Mouse (Mus musculus): ENCODE results near the gene Edil3. TPM values are rescaled to one million over a fixed set of nuclear protein-coding genes. Genes with fewer than 3 reads are reported as not detected.

The Edil3 gene
- 3.1 and 5.9 TPM in 2 replicates for polyA plus RNA-seq (2016; fragmentation: Nextera tagmentation; extraction: Ambion mirVana)

DNA sequence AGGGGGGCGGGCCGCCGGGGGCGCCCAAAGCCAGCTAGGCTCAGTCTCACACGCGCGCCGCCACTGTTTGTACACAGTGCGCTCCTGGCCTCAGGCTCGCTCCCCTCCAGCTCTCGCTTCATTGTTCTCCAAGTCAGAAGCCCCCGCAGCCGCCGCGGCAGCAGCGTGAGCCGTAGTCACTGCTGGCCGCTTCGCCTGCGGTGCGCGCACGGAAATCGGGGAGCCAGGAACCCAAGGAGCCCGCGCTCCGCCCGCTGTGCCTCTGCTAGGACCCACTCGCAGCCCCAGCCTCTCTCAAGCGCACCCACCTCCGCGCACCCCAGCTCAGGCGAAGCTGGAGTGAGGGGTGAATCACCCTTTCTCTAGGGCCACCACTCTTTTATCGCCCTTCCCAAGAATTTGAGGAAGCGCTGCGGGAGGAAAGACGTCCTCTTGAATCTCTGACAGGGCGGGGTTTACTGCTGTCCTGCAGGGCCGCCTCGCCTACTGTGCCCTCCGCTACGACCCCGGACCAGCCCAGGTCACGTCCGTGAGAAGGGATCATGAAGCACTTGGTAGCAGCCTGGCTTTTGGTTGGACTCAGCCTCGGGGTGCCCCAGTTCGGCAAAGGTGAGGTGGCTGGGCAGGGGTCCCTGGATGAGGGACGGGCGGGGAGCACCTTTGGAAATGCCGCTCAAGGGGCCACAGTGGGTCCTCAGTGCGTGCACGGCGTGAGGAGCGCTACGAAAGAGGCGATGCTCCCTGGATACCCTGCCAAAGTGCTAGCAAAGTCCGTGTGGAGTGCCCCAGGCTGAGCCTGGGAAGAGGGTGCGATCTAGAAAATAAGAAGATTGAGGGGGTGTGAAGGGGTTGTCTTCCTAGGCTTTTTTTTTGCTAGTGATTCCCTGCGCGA, at the start of gene Edil3:
Gene Edil3 (plus strand): TSS at position 33 of the 892 bp plus-strand sequence.
- Histone ChIP-seq H3K36me3 (no peaks in the 10 kb centered on the region), H3K4me1 (peaks cover 19% of the 10 kb centered on the region), H3K4me3 (peak within 1 kb of the TSS; percentile 73), H3K9me3 (replicated peaks) (no peaks in the 10 kb centered on the region), H3K27ac (peak within 1 kb of the TSS; percentile 89), H3K27me3 (ENCODE audit: low read depth, poor library complexity, severe bottlenecking) (peaks cover 15% of the 10 kb centered on the region; the same call in 1 of the 2 replicates)
- under 1% methylated on average over 59 of the region's 60 CpGs for WGBS
- DNase-seq (ENCODE audit: low spot score): peak; percentile 72

DNA sequence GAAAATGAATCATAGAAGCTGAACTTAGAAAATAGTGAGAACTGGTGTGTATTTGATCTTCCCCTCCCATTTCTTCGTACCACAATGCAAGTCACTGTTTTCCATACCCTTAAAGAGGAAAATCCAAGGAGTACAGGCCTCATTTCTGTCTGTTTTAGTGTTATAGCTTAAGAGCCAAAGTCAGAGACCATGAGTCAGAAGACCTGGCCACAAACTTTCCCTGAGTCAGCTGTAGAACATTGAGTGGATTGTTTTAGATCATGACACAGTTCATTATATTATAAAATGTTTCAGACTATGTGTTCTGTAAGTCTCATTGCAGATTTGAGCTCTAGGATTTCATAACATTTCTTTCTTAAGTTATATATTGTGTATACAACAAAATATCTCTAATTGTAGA, 22.1 kb upstream of the Edil3 start:
- 95% methylated on average over 1 of the region's 1 CpGs for WGBS
- Histone ChIP-seq H3K27me3 (ENCODE audit: low read depth, poor library complexity, severe bottlenecking) (no peaks in the 10 kb centered on the region), H3K9me3 (replicated peaks) (no peaks in the 10 kb centered on the region), H3K36me3 (no peaks in the 10 kb centered on the region), H3K4me1 (no peaks in the 10 kb centered on the region), H3K27ac (no peak overlapping the region), H3K4me3 (no peak overlapping the region)
- no peak for DNase-seq (ENCODE audit: low spot score)

DNA sequence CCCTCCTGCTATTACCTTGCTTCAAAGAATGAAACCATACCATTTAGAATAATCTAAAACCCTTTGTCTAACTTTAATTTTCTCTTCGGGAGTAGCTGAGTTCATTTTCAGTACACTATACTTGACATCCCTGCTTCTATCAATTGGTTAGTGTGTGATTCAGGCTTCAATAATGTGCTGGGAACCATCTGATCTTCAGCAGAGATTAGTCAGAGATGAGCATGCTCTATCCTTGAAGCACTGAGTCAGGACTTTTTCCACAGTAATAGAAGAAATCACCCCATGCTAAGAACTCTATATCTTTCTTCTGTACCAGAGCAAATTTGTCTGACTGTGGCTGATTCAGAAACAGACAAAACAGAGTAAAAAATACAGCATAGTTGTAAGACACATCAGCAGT, 20.3 kb upstream of the Edil3 start:
- WGBS: 91% methylated on average over 1 of the region's 1 CpGs
- no peaks in the 10 kb centered on the region for H3K9me3 ChIP-seq (replicated peaks)
- no peak overlapping the region for H3K4me3 ChIP-seq

DNA sequence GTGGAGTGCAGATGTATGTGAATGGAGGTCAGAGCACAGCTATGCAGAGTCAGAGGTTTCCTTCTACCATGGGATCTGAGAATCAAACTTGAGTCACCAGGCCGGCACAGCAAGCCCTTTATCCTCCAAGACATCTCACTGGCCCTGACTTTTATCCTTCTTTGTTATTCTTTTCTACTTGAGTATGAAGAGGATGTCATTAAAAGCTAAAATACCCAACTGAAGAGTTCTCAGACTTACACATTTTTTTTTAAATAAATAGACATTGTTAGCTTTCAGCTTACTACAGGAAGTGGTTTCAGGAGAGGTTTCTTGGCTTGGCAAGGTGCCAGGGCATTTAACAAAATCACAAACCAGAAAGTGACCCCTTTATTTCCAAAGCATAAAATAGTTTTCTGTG, 15.4 kb upstream of the Edil3 start:
- DNase-seq (ENCODE audit: low spot score): no peak
- Histone ChIP-seq H3K27me3 (ENCODE audit: low read depth, poor library complexity, severe bottlenecking) (no peaks in the 10 kb centered on the region), H3K9me3 (replicated peaks) (no peaks in the 10 kb centered on the region), H3K4me1 (no peaks in the 10 kb centered on the region), H3K27ac (no peak overlapping the region), H3K36me3 (no peaks in the 10 kb centered on the region), H3K4me3 (no peak overlapping the region)
- 84% methylated on average over 1 of the region's 1 CpGs for WGBS

More for the DNA sequence above, 20.3 kb upstream of the Edil3 start:
- Histone ChIP-seq H3K27me3 (ENCODE audit: low read depth, poor library complexity, severe bottlenecking) (no peaks in the 10 kb centered on the region), H3K36me3 (no peaks in the 10 kb centered on the region), H3K27ac (no peak overlapping the region), H3K4me1 (no peaks in the 10 kb centered on the region)
- no peak for DNase-seq (ENCODE audit: low spot score)

DNA sequence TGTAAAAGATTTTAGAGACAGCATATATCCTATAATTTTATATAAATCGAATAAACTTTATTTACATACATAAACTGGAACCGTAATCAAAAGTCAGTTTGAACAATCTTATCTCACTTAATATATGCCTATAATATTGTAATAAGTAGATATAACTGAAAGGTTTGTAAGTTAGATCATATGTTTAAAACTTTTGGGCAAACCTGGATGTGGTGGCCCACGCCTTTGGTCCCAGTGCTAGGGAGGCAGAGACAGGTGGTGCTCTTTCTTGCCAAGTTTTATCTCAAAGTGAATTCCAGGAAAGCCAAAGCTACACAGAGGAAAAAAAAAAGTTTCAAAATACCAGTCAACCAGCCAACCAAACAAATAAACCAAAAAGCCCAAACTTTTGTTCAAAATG, 15.0 kb upstream of the Edil3 start:
- Histone ChIP-seq H3K36me3 (no peaks in the 10 kb centered on the region), H3K27me3 (ENCODE audit: low read depth, poor library complexity, severe bottlenecking) (no peaks in the 10 kb centered on the region), H3K4me3 (no peak overlapping the region), H3K9me3 (replicated peaks) (no peaks in the 10 kb centered on the region), H3K27ac (no peak overlapping the region), H3K4me1 (no peaks in the 10 kb centered on the region)
- 96% methylated on average over 3 of the region's 3 CpGs for WGBS
- no peak for DNase-seq (ENCODE audit: low spot score)

DNA sequence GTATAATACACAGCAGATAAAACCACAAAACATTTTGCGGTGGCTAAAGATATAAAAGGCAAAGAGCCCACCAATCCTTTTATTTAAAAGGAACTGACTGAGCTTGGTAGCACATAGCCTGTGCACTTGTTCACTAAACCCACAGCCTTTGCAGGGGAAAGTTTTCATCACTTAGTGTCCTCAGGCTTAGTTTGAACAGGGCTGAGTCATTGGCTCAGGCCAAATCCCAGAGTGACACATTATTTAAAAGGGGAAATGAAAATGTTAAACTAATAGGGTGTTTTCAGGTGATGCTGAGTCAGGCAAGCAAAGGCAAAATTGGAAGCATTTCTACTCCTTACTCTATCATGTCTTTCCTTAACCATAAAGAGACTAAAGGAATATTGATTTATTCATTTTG, 11.2 kb upstream of the Edil3 start:
- no peaks in the 10 kb centered on the region for H3K36me3 ChIP-seq
- no peak for DNase-seq (ENCODE audit: low spot score)
- H3K27ac ChIP-seq: no peak overlapping the region
- no peaks in the 10 kb centered on the region for H3K27me3 ChIP-seq (ENCODE audit: low read depth, poor library complexity, severe bottlenecking)
- H3K9me3 ChIP-seq (replicated peaks): no peaks in the 10 kb centered on the region
- no peak overlapping the region for H3K4me3 ChIP-seq
- no peaks in the 10 kb centered on the region for H3K4me1 ChIP-seq
- WGBS: 100% methylated on average over 1 of the region's 1 CpGs

DNA sequence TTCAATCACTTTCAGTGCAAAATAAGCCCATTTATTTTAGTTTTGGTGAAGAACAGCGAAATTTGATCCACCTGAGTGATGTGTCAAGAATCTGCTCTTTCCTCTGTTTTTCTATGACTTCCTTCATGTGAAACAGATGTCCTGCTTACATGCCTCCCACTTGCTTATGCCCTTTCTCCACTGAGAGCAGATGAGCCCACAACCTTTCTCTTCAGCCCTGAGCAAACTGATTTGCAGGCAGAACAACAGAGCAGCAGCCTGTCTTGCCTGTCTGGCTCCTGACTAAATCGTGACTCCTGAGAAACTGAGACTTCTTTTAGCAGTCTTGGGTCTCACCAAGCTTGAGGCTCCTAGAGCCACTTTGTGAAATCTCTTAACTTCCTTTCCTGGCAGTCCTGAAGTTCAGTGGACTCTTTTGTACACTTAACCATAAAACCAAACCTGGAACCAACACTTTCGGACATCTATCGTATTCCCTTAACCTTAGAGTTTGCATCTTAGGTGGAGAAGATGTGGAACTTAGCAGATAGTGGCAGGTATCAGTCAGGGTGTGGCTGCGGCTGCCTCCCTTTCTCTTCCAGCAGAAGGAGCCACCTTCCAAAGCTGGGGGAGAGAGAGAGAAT, 475 bp upstream of the Edil3 start:
- Histone ChIP-seq H3K36me3 (no peaks in the 10 kb centered on the region), H3K9me3 (replicated peaks) (no peaks in the 10 kb centered on the region), H3K27ac (peak overlapping the region; percentile 89; the same call in 1 of the 2 replicates), H3K27me3 (ENCODE audit: low read depth, poor library complexity, severe bottlenecking) (peaks cover 15% of the 10 kb centered on the region; the same call in 1 of the 2 replicates), H3K4me3 (peak overlapping the region; percentile 73), H3K4me1 (peaks cover 19% of the 10 kb centered on the region)
- DNase-seq (ENCODE audit: low spot score): peak; percentile 34
- WGBS: 17% methylated on average over 5 of the region's 5 CpGs

DNA sequence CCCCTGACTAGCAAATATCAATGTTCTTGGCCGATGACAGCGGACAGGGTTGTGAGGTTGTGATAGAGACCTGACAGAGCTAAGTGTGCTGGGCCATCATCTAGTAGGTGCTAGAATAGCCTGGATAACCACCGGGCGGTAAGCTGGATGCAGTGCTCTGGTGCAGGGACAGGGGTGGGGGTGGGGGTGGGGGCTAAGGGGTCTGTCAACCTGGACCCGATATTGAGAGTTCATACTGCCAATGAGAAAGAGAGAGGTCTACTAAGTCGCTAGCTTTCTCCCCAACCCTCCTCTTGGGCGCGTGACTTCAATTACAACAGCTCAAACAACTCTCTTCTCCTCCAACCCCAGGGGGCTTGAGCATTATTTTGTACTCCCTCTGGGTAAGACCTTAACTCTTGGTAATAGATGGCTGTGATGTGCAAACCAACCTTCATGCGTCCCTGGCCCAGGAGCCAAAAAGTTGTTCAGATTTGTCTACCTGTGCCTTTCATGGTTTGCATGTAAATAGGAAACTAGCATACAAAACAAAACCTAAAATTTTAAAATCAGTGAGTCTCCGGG, 1.1 kb downstream of the Edil3 start:
- H3K4me3 ChIP-seq: peak overlapping the region; percentile 73
- peaks cover 15% of the 10 kb centered on the region; the same call in 1 of the 2 replicates for H3K27me3 ChIP-seq (ENCODE audit: low read depth, poor library complexity, severe bottlenecking)
- H3K4me1 ChIP-seq: peaks cover 19% of the 10 kb centered on the region
- H3K27ac ChIP-seq: no peak overlapping the region
- no peaks in the 10 kb centered on the region for H3K9me3 ChIP-seq (replicated peaks)
- DNase-seq (ENCODE audit: low spot score): peak; percentile 40
- WGBS: 4% methylated on average over 10 of the region's 10 CpGs
- no peaks in the 10 kb centered on the region for H3K36me3 ChIP-seq

DNA sequence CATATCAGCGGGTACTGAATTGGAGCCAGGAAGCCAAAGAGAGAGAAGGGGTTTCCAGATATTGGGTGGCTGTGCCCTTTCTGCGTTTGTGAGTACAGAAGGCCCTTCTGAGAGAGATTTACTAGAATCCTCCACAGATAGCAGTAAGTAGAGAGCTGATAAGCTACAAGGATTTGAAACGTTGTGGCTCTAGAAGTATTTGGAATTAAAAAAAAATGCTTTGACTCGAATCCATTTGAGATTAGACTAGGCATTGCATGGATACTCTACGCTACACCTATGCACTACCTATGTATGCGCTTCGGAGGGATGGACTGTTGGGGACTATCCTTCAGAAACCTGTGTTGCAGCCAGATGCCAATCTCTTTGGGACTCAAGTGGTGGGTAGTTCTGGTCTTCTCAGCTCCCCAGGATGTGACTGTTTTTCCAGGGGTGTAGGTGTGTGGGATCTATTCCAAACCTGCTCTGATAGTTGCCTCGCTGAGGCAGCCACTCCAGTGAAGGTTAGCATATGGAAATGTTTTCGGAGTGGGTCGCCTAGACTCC, 1.8 kb downstream of the Edil3 start:
- 10% methylated on average over 10 of the region's 10 CpGs for WGBS
- Histone ChIP-seq H3K36me3 (no peaks in the 10 kb centered on the region), H3K9me3 (replicated peaks) (no peaks in the 10 kb centered on the region), H3K4me3 (peak overlapping the region; percentile 73), H3K4me1 (peaks cover 19% of the 10 kb centered on the region), H3K27me3 (ENCODE audit: low read depth, poor library complexity, severe bottlenecking) (peaks cover 15% of the 10 kb centered on the region; the same call in 1 of the 2 replicates), H3K27ac (no peak overlapping the region)
- peak; percentile 41 for DNase-seq (ENCODE audit: low spot score)

DNA sequence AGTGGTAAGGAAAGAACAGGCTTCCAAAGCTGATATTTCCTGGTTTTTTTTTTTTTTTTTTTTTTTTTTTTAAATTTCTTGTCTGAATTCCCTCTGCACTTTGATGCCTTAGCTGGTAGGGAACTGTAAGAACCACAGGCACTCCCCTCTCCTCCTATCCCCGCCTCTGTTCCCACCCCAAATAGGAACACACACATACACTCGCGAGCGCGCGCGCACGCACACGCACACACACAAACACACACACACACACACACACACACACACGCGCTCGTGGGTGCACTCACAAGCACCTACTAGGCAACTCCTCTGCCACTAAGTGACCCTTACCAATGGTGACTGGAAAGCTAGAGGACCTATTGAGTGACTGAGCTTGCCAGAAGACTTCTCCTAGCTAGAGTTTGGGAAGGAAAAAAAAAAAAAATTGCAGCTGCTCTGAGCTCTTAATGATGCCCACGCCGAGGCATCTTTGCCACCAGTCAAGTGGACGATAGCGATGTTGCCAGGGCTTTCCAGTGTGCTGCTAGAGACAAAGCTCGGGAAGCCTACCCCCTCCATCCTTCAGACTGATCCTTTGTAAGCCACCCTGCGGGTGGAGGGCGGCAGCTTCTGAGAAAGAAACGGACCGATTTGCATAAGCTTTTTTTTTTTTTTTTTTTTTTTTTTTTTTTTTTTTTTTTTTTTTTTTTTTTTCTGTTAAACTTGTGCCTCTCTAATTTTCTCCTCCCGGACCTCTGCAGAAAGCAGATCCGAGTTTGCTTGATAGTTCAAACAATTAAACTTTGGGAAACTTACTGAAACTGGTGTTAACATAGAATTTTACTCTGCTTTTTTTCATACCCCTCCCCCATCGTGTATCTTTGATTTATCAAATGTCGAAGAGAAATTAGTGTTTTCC, 2.5 kb downstream of the Edil3 start:
- peak; percentile 55 for DNase-seq (ENCODE audit: low spot score)
- Histone ChIP-seq H3K27me3 (ENCODE audit: low read depth, poor library complexity, severe bottlenecking) (peaks cover 15% of the 10 kb centered on the region; the same call in 1 of the 2 replicates), H3K27ac (peak overlapping the region; percentile 53; the same call in 1 of the 2 replicates), H3K4me3 (peak overlapping the region; percentile 54), H3K9me3 (replicated peaks) (no peaks in the 10 kb centered on the region), H3K4me1 (peaks cover 19% of the 10 kb centered on the region), H3K36me3 (no peaks in the 10 kb centered on the region)
- under 1% methylated on average over 25 of the region's 25 CpGs for WGBS

DNA sequence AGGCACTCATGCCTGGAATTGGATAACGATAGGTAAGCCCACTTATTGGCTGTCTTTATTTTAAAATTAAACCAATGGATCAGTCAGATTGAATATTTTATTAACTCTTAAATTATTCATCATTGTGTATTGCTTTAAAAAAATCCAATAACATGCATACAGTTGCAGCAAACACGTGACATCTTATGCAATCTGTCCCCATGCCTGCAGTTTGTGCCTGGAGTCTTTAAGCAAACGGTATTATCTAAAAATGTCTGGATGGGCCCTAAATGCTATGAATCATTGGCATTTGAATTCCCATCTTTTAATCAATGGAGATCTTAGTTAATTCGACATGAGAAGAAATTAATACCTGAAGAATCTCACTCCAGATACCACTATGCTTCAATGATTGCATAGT, 3.2 kb downstream of the Edil3 start:
- Histone ChIP-seq H3K4me1 (peaks cover 19% of the 10 kb centered on the region), H3K9me3 (replicated peaks) (no peaks in the 10 kb centered on the region), H3K36me3 (no peaks in the 10 kb centered on the region), H3K4me3 (peak overlapping the region; percentile 54; the same call in 1 of the 2 replicates), H3K27me3 (ENCODE audit: low read depth, poor library complexity, severe bottlenecking) (peaks cover 15% of the 10 kb centered on the region; the same call in 1 of the 2 replicates), H3K27ac (no peak overlapping the region)
- WGBS: 32% methylated on average over 4 of the region's 4 CpGs
- DNase-seq (ENCODE audit: low spot score): no peak

DNA sequence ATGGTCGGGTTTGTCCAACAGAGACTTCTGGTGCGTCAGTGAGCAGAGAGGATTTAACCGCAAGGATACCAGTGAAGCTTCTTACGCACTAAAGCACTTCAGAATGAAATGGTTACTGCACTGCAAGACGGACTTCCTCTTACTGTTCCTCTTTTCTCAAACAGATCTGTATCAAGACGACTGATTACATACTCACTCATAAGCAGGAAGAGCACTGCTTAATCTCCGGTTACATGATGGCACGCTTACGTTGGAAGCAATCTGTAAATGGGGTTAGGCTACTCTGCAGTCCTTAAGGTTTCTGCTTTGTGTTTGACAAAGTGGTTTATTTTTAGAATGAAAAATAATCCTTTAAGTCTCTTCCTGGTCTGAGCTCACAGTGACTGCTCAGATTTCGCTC, 7.1 kb downstream of the Edil3 start:
- Histone ChIP-seq H3K36me3 (no peaks in the 10 kb centered on the region), H3K9me3 (replicated peaks) (no peaks in the 10 kb centered on the region), H3K4me3 (no peak overlapping the region), H3K27ac (no peak overlapping the region), H3K4me1 (no peaks in the 10 kb centered on the region), H3K27me3 (ENCODE audit: low read depth, poor library complexity, severe bottlenecking) (no peaks in the 10 kb centered on the region)
- DNase-seq (ENCODE audit: low spot score): no peak
- 71% methylated on average over 10 of the region's 10 CpGs for WGBS

Data from limb, embryonic 10.5 days (tissue).